Mouse (Mus musculus): Measurements from ENCODE around the gene Il17a. TPM values are rescaled to one million over a fixed set of nuclear protein-coding genes. Genes with fewer than 3 reads are reported as not detected.

Il17a gene
- polyA plus RNA-seq, 1 experiment from 2014 or later, result not detected

DNA sequence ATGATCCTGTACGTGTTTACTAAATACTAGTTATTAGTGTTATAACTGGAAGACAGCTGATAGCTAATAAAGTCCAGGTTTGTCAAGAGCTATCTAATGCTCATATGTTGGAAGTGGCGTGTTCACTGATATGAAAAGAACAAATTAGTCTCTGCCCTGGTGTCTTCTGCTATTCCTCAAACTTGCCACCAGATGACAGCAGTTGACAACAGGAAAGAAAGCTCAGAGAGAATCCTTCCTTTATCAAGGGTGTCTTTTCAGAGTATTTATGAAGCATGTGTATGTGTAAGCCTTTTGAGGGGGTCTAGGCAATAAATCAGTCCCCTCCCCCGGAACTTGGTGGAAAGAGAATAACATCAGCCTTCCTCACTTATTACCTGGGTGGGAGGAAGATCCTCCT is 30.7 kb upstream of the Il17a start:
- Histone ChIP-seq H3K9ac (replicated peaks; ENCODE audit: low read depth, low read length) (no peak overlapping the region), H3K4me3 (ENCODE audit: low read depth, low read length) (no peak overlapping the region), H3K36me3 (ENCODE audit: control insufficient read depth, insufficient read depth, low read length) (no peaks in the 10 kb centered on the region), H3K9me3 (ENCODE audit: control insufficient read depth, low read length) (no peaks in the 10 kb centered on the region), H3K27me3 (ENCODE audit: control insufficient read depth, insufficient read depth, low read length) (no peaks in the 10 kb centered on the region), H3K27ac (ENCODE audit: low read depth, low read length) (no peak overlapping the region), H3K4me2 (ENCODE audit: low read depth, low read length) (no peak overlapping the region), H3K4me1 (ENCODE audit: control insufficient read depth, insufficient read depth, low read length) (no peaks in the 10 kb centered on the region)
- ATAC-seq (ENCODE audit: low read depth), result no peak
- WGBS, result 68% methylated on average over 3 of the region's 3 CpGs

DNA sequence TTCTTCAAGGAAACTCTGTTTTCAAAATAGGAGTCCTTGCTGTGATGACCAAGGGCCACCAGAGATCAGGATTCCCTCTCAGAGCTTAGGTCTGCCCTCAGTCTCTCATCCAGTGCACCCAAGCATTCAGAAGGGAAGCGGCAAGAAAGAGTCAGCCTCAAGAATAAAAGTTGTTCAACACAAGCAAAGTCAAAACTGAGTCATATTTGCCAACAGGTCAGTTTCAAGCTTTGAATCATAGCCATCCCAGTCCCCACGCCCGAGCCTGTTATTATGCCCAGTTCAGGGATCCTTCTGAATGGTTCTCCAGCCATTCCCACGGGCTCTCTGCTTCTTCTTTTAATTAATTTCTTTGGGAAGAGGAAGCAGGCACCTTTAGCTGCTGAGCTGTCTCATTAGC is 5.9 kb downstream of the Il17a start:
- Histone ChIP-seq H3K9me3 (ENCODE audit: control insufficient read depth, low read length) (no peaks in the 10 kb centered on the region), H3K36me3 (ENCODE audit: control insufficient read depth, insufficient read depth, low read length) (no peaks in the 10 kb centered on the region), H3K4me1 (ENCODE audit: control insufficient read depth, insufficient read depth, low read length) (no peaks in the 10 kb centered on the region), H3K27ac (ENCODE audit: low read depth, low read length) (no peak overlapping the region), H3K9ac (replicated peaks; ENCODE audit: low read depth, low read length) (no peak overlapping the region), H3K27me3 (ENCODE audit: control insufficient read depth, insufficient read depth, low read length) (no peaks in the 10 kb centered on the region), H3K4me3 (ENCODE audit: low read depth, low read length) (no peak overlapping the region), H3K4me2 (ENCODE audit: low read depth, low read length) (no peak overlapping the region)
- no peak for ATAC-seq (ENCODE audit: low read depth)
- 89% methylated on average over 4 of the region's 4 CpGs for WGBS

DNA sequence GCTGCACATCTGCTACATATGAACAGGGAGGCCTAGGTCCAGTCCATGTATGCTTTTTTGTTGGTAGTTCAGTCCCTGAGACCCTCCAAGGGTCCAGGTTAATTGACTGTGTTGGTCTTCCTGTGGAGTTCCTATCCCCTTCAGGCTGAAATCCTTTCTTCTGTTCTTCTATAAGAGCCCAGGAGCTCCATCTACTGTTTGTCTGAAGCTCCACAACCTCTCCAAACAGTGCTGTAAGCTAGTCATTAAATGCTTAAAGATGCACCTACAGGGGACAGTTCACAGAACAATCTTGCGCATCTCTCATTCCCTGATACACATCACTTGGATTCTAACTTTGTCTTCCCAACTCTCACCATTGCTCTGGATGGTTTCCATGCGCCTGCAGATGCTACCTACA is 7.8 kb downstream of the Il17a start:
- H3K9me3 ChIP-seq (ENCODE audit: control insufficient read depth, low read length), result no peaks in the 10 kb centered on the region
- ATAC-seq (ENCODE audit: low read depth), result no peak
- WGBS, result 89% methylated on average over 2 of the region's 2 CpGs

DNA sequence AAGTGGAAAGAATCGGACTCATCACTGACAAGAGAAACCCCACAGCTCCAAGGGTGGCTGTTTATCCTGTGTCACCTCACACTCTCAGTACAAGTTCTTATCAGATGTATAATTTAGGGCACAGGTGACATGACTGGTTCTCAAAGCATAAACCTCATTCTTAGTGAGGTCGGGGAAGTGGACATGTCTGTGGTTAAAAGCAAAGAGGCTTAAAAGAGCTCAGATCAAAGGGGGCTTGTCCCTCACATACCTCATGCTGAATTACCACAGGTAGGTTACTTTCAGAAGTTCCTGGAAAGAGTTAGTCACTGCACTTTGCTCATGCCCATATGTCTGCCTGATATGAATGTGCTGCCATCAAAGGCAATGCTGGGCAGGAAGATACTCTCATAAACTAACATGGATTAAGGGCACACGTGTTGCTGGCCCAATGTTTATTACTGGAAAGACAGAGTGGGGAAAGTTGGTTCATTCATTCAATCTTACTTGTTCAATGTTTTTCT is 9.8 kb downstream of the Il17a start:
- Histone ChIP-seq H3K4me1 (ENCODE audit: control insufficient read depth, insufficient read depth, low read length) (no peaks in the 10 kb centered on the region), H3K9ac (replicated peaks; ENCODE audit: low read depth, low read length) (no peak overlapping the region), H3K4me3 (ENCODE audit: low read depth, low read length) (no peak overlapping the region), H3K4me2 (ENCODE audit: low read depth, low read length) (no peak overlapping the region), H3K36me3 (ENCODE audit: control insufficient read depth, insufficient read depth, low read length) (no peaks in the 10 kb centered on the region), H3K27ac (ENCODE audit: low read depth, low read length) (no peak overlapping the region), H3K9me3 (ENCODE audit: control insufficient read depth, low read length) (no peaks in the 10 kb centered on the region), H3K27me3 (ENCODE audit: control insufficient read depth, insufficient read depth, low read length) (no peaks in the 10 kb centered on the region)
- no peak for ATAC-seq (ENCODE audit: low read depth)
- WGBS, result 87% methylated on average over 3 of the region's 3 CpGs

More for the DNA sequence above, 7.8 kb downstream of the Il17a start:
- no peaks in the 10 kb centered on the region for H3K27me3 ChIP-seq (ENCODE audit: control insufficient read depth, insufficient read depth, low read length)
- no peak overlapping the region for H3K4me2 ChIP-seq (ENCODE audit: low read depth, low read length)
- H3K36me3 ChIP-seq (ENCODE audit: control insufficient read depth, insufficient read depth, low read length), result no peaks in the 10 kb centered on the region
- no peaks in the 10 kb centered on the region for H3K4me1 ChIP-seq (ENCODE audit: control insufficient read depth, insufficient read depth, low read length)
- H3K9ac ChIP-seq (replicated peaks; ENCODE audit: low read depth, low read length), result no peak overlapping the region
- H3K27ac ChIP-seq (ENCODE audit: low read depth, low read length), result no peak overlapping the region
- no peak overlapping the region for H3K4me3 ChIP-seq (ENCODE audit: low read depth, low read length)

DNA sequence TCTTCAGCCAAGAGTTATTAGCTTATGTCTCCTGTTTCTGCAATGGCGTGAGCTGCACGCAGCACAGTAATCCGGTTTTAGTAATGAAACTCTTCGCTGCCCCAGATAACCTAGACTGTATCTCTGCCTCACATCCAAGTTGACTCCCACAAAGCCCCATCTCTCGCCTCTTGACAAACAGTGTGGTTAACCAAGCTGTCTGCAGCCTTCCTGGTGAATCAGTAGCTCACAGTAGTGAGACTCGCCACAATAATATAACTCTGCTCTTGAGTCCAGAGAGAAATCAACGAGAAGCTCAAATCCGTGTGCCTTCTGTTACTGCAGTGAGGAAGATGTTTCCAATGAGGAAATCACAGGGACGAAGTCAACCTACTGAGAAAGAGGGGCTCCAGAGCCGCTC is 23.7 kb downstream of the Il17a start:
- no peaks in the 10 kb centered on the region for H3K4me1 ChIP-seq (ENCODE audit: control insufficient read depth, insufficient read depth, low read length)
- H3K4me3 ChIP-seq (ENCODE audit: low read depth, low read length), result no peak overlapping the region
- H3K27ac ChIP-seq (ENCODE audit: low read depth, low read length), result no peak overlapping the region
- no peaks in the 10 kb centered on the region for H3K36me3 ChIP-seq (ENCODE audit: control insufficient read depth, insufficient read depth, low read length)
- H3K27me3 ChIP-seq (ENCODE audit: control insufficient read depth, insufficient read depth, low read length), result no peaks in the 10 kb centered on the region
- no peak for ATAC-seq (ENCODE audit: low read depth)
- 88% methylated on average over 10 of the region's 10 CpGs for WGBS
- no peak overlapping the region for H3K4me2 ChIP-seq (ENCODE audit: low read depth, low read length)
- H3K9me3 ChIP-seq (ENCODE audit: control insufficient read depth, low read length), result no peaks in the 10 kb centered on the region
- no peak overlapping the region for H3K9ac ChIP-seq (replicated peaks; ENCODE audit: low read depth, low read length)

DNA sequence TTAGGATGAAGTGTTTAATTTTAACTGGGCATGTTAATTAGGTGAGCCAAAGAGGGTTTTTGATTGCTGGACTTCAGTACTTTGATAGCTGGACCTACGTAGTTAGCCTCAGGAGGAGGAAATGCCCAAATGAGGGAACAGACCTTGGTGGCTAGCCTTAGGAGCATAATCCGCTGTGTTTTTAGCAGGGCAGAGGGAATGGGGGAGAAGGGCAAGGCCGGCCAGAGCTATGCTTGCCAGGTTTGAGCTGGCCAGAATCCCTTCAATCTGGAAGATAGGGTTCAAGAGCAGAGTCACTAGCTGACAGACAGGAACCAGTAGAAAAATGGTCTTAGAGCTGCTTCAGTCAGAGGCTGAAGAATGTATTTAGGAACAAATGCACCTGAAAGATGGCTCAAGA is 26.9 kb downstream of the Il17a start:
- no peaks in the 10 kb centered on the region for H3K27me3 ChIP-seq (ENCODE audit: control insufficient read depth, insufficient read depth, low read length)
- ATAC-seq (ENCODE audit: low read depth), result no peak
- no peak overlapping the region for H3K9ac ChIP-seq (replicated peaks; ENCODE audit: low read depth, low read length)
- WGBS, result 90% methylated on average over 3 of the region's 3 CpGs
- no peaks in the 10 kb centered on the region for H3K36me3 ChIP-seq (ENCODE audit: control insufficient read depth, insufficient read depth, low read length)
- H3K9me3 ChIP-seq (ENCODE audit: control insufficient read depth, low read length), result no peaks in the 10 kb centered on the region
- H3K4me3 ChIP-seq (ENCODE audit: low read depth, low read length), result no peak overlapping the region
- H3K27ac ChIP-seq (ENCODE audit: low read depth, low read length), result no peak overlapping the region
- H3K4me1 ChIP-seq (ENCODE audit: control insufficient read depth, insufficient read depth, low read length), result no peaks in the 10 kb centered on the region
- no peak overlapping the region for H3K4me2 ChIP-seq (ENCODE audit: low read depth, low read length)

DNA sequence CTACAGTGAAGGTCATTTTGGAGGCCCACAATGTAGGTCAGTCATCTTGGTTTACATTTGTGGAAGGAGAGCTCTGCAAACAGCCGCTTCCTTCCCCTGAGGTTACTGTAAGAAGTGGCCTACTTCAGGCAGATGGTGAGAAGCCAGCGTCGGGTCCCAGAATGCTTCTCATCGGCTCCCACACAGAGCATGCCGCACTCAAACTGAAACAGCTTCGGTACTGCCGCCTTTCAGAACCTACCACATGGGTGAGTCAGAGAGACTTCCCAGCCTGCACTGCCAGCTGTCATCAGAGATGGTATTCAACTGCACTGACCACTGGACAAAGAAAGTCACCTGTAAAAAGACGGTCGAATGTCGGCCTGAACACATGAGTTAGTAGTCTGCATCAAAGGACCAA is 29.1 kb downstream of the Il17a start:
- Histone ChIP-seq H3K9ac (replicated peaks; ENCODE audit: low read depth, low read length) (no peak overlapping the region), H3K27me3 (ENCODE audit: control insufficient read depth, insufficient read depth, low read length) (no peaks in the 10 kb centered on the region), H3K4me3 (ENCODE audit: low read depth, low read length) (no peak overlapping the region), H3K36me3 (ENCODE audit: control insufficient read depth, insufficient read depth, low read length) (no peaks in the 10 kb centered on the region), H3K27ac (ENCODE audit: low read depth, low read length) (no peak overlapping the region), H3K9me3 (ENCODE audit: control insufficient read depth, low read length) (no peaks in the 10 kb centered on the region), H3K4me2 (ENCODE audit: low read depth, low read length) (no peak overlapping the region), H3K4me1 (ENCODE audit: control insufficient read depth, insufficient read depth, low read length) (no peaks in the 10 kb centered on the region)
- no peak for ATAC-seq (ENCODE audit: low read depth)
- 93% methylated on average over 10 of the region's 10 CpGs for WGBS

DNA sequence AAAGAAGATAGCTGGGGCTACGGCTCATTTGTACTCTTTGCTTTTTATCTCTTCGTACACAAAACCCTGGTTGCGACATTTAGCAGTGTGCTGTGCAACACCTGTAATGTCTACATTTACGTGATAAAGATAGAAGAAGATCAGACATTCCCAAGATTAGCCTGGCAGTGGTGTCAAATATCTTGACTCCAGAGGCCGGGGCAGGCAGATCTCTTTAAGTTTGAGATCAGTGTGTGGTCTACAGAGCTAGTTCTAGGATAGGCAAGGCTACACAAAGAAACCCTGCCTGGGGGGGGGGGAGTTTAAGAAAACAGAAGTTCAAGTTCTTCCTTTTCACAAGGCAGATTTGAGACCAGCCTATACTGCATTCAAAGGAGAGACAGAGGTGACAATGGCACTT is 29.6 kb downstream of the Il17a start:
- 88% methylated on average over 5 of the region's 5 CpGs for WGBS
- Histone ChIP-seq H3K4me2 (ENCODE audit: low read depth, low read length) (no peak overlapping the region), H3K27ac (ENCODE audit: low read depth, low read length) (no peak overlapping the region), H3K9ac (replicated peaks; ENCODE audit: low read depth, low read length) (no peak overlapping the region), H3K36me3 (ENCODE audit: control insufficient read depth, insufficient read depth, low read length) (no peaks in the 10 kb centered on the region), H3K4me3 (ENCODE audit: low read depth, low read length) (no peak overlapping the region), H3K9me3 (ENCODE audit: control insufficient read depth, low read length) (no peaks in the 10 kb centered on the region), H3K27me3 (ENCODE audit: control insufficient read depth, insufficient read depth, low read length) (no peaks in the 10 kb centered on the region), H3K4me1 (ENCODE audit: control insufficient read depth, insufficient read depth, low read length) (no peaks in the 10 kb centered on the region)
- ATAC-seq (ENCODE audit: low read depth), result no peak

DNA sequence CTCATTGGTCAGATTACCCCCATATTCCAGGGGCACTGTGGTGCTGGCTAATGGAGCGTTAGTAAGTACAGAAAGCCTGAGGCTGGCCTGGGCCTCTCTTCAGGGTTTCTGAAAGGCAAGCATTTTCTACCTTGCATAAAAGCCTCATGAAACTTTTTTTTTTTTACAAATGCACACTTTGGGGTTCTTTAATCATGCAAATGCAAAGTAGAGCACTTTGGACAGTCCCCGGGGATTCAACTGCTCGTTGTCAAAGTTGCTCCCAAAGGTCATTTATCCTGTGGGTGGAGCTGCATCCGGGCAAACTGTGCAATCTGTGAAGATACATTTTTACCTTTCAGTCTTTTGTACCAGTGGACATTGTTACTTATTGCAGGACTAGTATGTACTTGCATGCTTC is 30.7 kb downstream of the Il17a start:
- no peaks in the 10 kb centered on the region for H3K4me1 ChIP-seq (ENCODE audit: control insufficient read depth, insufficient read depth, low read length)
- no peak for ATAC-seq (ENCODE audit: low read depth)
- H3K9me3 ChIP-seq (ENCODE audit: control insufficient read depth, low read length), result no peaks in the 10 kb centered on the region
- no peaks in the 10 kb centered on the region for H3K27me3 ChIP-seq (ENCODE audit: control insufficient read depth, insufficient read depth, low read length)
- 30% methylated on average over 4 of the region's 4 CpGs for WGBS
- no peak overlapping the region for H3K27ac ChIP-seq (ENCODE audit: low read depth, low read length)
- H3K36me3 ChIP-seq (ENCODE audit: control insufficient read depth, insufficient read depth, low read length), result no peaks in the 10 kb centered on the region
- H3K9ac ChIP-seq (replicated peaks; ENCODE audit: low read depth, low read length), result no peak overlapping the region
- no peak overlapping the region for H3K4me2 ChIP-seq (ENCODE audit: low read depth, low read length)
- no peak overlapping the region for H3K4me3 ChIP-seq (ENCODE audit: low read depth, low read length)

DNA sequence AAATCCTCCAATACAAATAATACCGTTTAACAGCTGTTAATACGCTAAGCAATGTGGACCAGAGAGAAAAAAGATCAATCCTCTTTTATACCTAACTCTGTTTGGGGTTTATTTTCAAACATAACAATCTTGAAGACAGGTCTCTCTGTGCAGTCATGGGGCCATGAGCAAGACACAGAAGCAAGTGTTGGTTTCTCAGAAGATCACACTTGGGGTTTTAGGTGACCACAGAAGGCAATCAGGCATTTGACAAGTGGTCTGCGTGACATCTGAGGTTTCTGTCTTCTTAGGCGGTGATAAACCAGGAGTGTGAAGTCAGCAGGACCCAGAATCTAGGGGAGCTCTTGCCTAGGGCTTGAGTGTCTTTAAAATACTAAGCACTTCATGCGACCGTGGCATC is 35.8 kb downstream of the Il17a start:
- no peak for ATAC-seq (ENCODE audit: low read depth)
- Histone ChIP-seq H3K36me3 (ENCODE audit: control insufficient read depth, insufficient read depth, low read length) (no peaks in the 10 kb centered on the region), H3K9me3 (ENCODE audit: control insufficient read depth, low read length) (no peaks in the 10 kb centered on the region), H3K4me1 (ENCODE audit: control insufficient read depth, insufficient read depth, low read length) (no peaks in the 10 kb centered on the region), H3K27me3 (ENCODE audit: control insufficient read depth, insufficient read depth, low read length) (no peaks in the 10 kb centered on the region), H3K27ac (ENCODE audit: low read depth, low read length) (no peak overlapping the region), H3K4me2 (ENCODE audit: low read depth, low read length) (no peak overlapping the region), H3K9ac (replicated peaks; ENCODE audit: low read depth, low read length) (no peak overlapping the region), H3K4me3 (ENCODE audit: low read depth, low read length) (no peak overlapping the region)
- WGBS, result 84% methylated on average over 6 of the region's 6 CpGs
